Mouse (Mus musculus) urinary bladder, adult 2 months (tissue): ENCODE results near the gene Samd7. TPM values are rescaled to one million over a fixed set of nuclear protein-coding genes. Genes with fewer than 3 reads are reported as not detected.

Experiments used
- DNase-seq: peaks from one replicate; pipeline ENCODE4 v3.0.0; 2022; ENCODE audit warnings: low spot score
- polyA plus RNA-seq: library from polyadenylated mRNA; depleted of rRNA; stranded (reverse); fragments of >200 nt; gene quantifications from 2 replicates; pipeline ENCODE4 v1.2.3, GENCODE M21; 2012; rRNA removed

Gene Samd7
- polyA plus RNA-seq, 1 experiment: not detected

DNA sequence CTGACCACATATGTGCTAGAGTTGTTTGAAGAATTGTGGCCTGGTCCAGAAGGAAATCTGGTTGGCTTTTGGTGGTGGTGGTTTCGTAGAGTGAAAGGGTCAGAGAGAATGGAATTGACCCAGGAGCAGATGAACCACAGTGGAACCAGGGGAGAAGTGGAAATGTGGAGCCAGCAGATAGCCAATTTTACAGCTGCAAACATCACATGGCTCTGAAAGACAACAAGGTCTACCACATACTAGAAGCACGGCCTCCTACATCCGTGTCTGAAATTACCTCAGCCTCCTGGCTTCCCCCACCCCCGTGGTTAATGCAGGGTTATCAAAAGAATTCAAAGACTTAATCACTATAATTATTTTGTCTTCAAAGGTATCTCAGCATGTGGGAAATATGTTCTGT is 18.8 kb downstream of the Samd7 start:
- no peak for DNase-seq

DNA sequence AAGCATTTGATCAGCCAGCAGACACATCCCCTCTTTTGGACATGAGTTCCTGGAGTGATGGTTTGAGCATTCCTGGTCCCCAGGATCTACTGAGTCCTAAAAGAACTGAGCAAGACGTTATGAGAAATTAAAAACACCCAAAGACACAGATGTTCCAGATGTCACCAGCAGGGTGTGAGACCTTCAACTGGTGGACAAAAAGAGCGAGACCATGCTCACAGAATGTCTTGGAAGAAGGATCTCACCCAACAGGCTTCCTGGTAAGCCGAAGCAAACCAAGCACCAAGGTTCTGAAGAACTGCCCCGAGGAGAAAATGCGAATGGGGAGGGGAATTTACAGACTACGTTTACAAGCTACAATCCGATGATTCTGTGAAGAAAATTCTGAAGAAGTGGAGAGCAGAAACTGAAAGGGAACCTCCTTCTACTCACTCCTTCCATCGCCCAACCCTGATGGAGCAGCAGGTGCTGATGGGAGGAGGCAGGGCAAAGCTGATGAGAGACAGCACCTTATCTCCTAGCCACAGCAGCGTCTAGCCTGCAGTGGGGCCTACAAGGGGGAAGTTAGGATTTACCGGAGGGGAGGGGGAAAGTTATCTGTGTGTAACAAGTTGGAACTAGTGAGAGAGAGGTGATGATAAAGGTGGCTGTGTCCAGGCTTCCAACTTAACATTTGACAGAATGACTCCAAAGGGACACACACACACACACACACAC is 19.4 kb downstream of the Samd7 start:
- no peak for DNase-seq

DNA sequence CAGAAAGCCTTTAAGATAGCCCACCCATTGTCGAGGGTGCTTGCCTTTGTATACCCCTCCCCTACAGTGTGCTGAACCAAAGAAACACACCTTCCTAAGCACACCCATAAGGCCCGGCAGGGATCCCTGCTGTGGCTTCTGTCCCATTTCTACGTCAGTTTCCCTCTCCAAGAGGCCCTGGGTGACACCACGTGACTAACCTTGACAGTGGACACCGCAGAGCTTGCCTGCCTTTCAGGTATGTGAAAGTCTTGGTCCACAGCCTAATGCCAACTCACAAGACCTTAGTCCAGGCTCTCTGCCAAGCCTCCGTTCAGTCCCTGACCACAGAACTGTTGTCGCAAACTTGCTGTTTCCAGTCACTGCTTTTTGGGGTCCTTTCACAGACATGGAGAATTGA is 20.1 kb downstream of the Samd7 start:
- no peak for DNase-seq

DNA sequence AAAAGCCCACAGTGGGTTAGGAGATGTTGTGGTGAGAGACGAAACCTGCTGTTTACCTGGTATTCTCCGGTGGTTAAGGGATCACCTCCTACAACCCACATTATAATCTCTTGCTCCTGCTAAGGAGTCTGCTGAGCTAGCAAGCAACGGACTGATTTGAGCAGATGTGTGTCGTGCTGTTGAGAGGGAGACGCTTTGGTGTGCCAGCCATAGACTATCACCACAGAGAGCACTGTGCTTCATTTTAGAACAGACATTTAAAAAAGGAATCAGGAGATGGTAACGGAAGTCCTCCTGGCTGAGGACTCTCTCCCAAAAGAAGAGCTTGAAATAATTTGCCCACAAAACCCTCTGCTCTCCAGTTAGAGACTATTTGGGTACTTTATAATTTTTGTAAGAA is 21.2 kb downstream of the Samd7 start:
- DNase-seq: no peak

DNA sequence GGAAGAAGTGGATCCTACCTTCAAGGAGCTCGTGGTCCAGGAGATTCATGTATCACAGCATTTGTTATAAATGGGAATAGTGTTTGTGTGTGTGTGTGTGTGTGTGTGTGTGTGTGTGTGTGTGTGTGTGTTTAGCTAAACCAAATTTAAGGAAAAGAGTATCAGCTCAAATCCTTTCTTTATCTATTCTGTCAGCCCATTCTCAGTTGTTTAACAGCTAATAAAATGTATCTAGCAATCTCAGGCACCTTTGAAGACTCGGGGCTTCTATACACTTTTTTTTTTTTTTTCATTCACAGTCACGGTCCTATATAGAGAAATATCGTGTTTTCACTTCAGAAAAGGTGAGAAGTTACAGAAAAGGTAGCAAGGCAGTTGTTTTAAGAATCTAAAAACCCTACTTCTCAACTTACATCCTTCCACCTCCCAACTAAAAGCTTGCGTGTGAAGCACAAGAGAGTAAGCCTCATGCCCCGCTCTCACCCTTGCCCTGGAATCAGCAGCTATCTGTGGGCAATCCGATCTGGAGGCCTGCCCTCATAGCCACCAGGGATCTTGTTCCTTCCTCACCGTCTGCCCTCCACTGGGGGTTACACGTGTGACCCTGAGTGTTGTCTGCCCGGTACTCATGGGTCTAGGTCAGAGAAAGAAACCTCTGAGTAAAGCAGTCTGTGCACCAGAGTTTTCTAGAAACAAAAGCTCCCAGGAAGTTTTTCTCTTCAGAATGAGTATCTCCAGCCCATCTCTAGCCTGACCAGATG is 23.8 kb downstream of the Samd7 start:
- no peak for DNase-seq

DNA sequence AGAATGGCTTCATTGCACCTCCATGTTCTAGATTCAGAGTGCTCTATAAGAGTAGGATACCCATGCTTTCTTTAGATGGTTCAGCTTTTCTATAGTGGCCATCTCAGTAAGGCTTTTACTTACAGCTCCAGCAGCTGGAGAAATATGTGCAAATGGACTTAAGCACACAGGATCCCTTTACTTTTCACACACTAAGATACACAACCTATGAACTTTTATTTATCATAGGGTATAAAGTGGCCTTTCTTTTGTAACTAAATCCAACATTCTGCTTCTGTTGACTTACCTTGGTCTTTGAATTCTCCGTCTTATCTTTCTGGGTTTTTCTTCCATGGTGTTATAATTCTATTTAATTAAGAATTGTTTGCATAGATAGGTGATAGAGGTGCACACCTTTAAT is 25.5 kb downstream of the Samd7 start:
- no peak for DNase-seq

DNA sequence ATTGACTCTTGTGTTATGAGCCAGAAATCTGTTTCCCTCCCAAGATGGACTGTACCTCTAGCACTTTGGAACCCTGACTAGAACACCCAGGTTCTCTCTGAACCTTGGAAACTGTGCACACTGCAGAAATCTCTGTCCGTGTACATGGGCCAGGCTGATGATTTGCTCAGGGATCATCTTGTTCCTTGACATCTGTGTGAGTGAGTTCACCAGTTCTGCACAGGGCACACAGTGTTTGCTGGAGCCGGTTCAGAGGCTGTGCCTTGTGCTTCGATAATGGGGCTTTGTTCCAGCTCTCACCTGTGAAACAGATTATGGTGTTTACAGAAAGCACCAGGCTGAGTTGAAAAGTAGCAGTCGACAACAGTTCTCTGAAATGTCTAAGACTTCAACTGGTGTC is 26.5 kb downstream of the Samd7 start:
- no peak for DNase-seq

DNA sequence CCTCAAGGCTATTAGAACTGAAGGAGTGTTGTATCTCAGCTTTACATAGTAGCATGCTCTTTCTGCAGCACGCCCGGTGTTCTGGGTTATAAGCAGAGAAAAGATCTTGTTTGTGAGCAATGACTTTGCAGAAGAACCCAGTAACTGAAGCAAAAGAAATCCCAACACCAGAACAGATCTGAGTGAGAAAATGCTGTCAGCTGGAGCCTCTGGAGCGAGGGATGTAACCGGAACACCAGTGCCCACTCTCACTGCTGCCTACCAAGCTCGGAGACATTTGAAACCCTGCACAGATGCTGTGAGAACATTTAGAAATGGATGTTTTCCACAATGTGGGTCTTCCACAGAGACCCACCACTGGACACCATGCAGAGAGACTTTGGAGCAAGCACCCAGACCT is 28.6 kb downstream of the Samd7 start:
- DNase-seq: no peak

DNA sequence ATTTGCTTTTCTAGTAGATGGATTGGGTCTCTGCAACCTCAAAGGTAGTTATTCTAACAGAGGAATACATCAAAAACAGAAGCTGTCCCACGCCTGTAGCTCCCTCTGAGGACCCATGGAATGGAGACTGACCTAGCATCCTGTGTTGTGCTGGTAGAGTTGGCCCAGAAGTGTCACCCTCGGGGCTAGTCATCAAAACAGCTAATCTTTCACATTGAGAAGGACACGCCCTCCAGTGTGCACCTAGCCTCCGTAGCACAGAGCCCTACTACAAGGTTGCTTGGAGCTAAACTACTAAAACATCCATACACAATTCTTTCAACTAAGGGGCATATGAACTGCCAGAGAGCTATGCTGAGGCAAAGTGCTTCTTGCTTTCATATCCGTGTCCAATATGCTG is 31.9 kb downstream of the Samd7 start:
- no peak for DNase-seq

DNA sequence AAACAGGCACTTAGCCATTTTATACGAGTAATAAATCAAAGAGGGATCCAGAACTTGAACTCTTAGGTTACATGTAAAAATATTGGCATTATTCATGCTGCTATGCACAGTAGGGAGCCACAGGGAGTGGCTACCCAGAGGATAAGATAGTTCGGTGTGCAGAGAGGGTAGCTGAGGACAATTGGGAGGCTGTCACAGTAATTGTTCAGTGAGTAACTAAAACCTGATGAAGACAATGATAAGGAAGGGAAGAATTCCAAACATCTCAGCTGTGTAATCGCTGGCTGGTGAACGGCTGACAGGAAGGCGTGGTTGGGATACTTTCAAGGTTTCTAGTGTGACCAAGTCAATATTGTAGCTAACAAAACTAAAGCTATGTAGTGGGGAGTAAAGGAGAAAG is 42.4 kb downstream of the Samd7 start:
- no peak for DNase-seq

DNA sequence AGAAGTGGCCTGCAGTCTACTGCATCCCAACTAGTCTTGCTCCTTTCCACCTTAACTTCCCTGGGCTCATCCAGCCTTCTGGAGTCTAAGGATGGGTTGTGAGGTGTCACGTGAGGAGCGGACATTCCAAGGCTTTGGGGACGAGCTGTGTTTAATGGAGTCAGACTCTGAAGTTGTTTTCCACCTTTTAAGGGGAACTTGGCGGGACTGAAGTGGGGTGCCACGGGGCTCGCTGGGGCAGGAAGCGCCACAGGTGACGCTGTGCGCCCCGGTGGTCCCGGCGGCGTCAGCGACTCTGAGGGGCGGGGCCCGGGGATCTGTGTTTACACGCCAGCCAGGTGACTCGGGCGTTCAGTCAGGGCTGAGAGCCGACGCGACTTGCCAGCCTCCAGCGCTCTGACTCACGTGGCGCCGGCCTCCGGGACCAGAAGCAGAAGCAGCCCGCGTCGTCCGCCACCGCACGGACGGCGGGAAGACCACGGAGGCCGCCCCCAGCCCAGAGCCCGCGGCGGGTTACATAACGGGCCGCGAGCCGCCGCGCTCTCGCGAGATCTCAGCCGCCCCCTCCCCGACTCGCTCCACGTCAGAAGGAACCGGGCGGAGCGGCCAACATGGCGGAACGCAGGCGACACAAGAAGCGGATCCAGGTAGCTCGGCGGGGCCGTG is 46.8 kb downstream of the Samd7 start, which contains the start of gene Sec62:
Sec62 (plus strand) TSS at position 139 of the 666 bp plus-strand sequence.
- peak; percentile 98 for DNase-seq

DNA sequence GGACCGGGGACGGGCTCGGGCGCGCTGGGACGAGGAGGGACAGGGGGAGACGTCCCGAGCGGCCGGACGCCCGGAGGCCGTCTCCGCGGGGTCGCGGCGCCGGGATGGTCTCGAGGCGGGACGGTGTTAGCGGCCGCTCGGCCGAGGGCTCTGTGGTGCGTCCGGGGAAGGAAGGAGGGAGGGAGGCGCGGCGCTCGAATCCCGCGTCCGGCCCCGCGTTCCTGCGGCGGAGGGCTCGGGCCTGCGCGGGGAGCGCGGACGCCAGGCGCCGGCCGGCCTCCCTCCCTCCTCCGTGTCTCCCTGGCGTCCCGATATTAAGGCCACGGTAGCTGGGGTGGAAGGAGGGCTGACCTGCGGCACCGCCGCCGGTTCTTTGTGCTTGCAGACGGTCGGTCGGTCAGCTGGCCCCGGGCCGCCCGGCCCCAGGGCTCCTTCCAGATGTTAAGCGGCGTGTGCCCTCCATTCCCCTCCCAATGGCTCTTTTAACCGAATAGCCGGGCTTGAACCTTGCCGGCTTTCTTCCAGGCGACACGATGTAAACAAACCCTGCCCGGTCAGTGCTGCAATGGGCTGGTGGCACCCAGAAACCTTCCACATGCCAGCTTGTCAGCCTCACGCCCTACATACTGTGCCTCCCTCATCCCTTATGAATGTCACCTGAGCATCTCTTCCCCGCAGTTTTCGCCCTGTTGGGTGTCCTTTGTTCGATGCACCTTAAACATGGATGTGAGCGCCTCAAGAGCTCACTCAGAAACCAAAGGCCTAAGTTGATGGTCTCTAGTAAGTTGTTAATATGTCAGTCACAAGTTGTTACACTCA is 47.5 kb downstream of the Samd7 start:
- peak; percentile 41 for DNase-seq

DNA sequence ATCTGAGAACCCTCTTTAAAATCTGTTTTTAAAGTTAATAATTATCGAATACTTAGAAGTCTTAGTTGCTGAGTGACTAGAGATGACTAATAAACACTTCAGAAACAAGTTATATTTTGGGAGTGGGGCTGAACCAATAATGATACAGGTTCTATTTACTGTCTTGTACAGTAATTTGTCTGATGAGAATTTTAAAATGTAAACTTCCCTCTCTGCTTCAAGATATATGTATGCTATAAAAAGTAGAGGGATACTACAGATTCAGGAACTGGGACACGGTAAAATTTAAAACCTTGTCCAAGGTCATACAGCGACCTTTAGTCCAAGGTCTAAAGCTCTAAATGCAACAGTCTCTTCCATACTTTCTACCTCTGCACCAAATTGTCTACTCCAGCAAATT is 56.1 kb downstream of the Samd7 start:
- DNase-seq: no peak

DNA sequence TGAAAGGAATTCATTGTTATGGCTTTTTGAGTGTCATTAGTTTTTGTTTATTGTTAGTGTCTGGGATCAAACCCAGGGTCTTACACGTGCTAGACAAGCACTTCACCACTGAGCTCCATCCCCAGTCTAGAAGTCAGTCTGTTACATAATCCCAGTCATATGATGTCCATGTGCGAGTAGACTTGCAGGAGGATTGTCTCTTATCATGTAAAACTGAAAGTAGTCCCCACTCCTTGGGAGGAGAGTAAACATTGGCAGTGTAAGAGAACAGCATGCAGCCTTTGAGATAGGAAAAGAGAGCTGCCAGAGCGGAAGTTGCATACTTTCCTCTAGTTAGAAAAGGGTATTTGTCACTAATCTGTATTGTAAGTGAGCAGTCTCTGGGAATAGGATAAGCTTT is 66.8 kb downstream of the Samd7 start:
- no peak for DNase-seq

Other genes starting within 250 kb of the Samd7 start
- 48.8 and 53.3 TPM in 2 replicates for gene Mecom, start 198.3 kb upstream of the Samd7 start, polyA plus RNA-seq
- not detected in 2 replicates for gene Actrt3, start 146.4 kb upstream of the Samd7 start, polyA plus RNA-seq
- 18.3 and 22.5 TPM in 2 replicates for gene Mynn, start 144.2 kb upstream of the Samd7 start, polyA plus RNA-seq
- 0.06 TPM in 1 of 2 replicates, not detected in the other for gene Lrriq4, start 101.8 kb upstream of the Samd7 start, polyA plus RNA-seq
- 0.25 and 0.27 TPM in 2 replicates for gene Lrrc34, start 98.4 kb upstream of the Samd7 start, polyA plus RNA-seq
- gene Lrrc31, start 46.5 kb upstream of the Samd7 start, polyA plus RNA-seq: 0.11 TPM in 1 of 2 replicates, not detected in the other
- gene Sec62, start 46.6 kb downstream of the Samd7 start, polyA plus RNA-seq: 70.3 and 73.2 TPM in 2 replicates
- 9.6 and 13.8 TPM in 2 replicates for gene Gpr160, start 109.7 kb downstream of the Samd7 start, polyA plus RNA-seq
- 20.9 and 25.0 TPM in 2 replicates for gene Phc3, start 223.1 kb downstream of the Samd7 start, polyA plus RNA-seq
- 59.5 and 76.8 TPM in 2 replicates for gene Prkci, start 249.5 kb downstream of the Samd7 start, polyA plus RNA-seq